Mouse (Mus musculus): ENCODE results near the gene Ticam1.

The Ticam1 gene

GRCm38 (mm10) chr17:56290388-56291170, 14.0 kb upstream of the Ticam1 start:
- peak; percentile 96 to 98 for DNase-seq (ENCODE audit: low spot score in 2 of 2)

GRCm38 (mm10) chr17:56289371-56290331, 13.1 kb upstream of the Ticam1 start:
- DNase-seq (ENCODE audit: low spot score in 2 of 2): peak; percentile 37 to 39

GRCm38 (mm10) chr17:56288866-56289265, 12.3 kb upstream of the Ticam1 start:
- no peak for DNase-seq (ENCODE audit: low spot score in 2 of 2)

- no peak for DNase-seq (ENCODE audit: low spot score in 2 of 2)
These were observed 11.2 kb upstream of the Ticam1 start for GRCm38 (mm10) chr17:56287830-56288229.

GRCm38 (mm10) chr17:56285995-56286394, 9.4 kb upstream of the Ticam1 start:
- DNase-seq (ENCODE audit: low spot score in 2 of 2): no peak

GRCm38 (mm10) chr17:56283316-56283715, 6.7 kb upstream of the Ticam1 start:
- DNase-seq (ENCODE audit: low spot score in 2 of 2): no peak

- DNase-seq (ENCODE audit: low spot score in 2 of 2): no peak
These were observed 6.2 kb upstream of the Ticam1 start for GRCm38 (mm10) chr17:56282802-56283201.

GRCm38 (mm10) chr17:56281193-56281592, 4.6 kb upstream of the Ticam1 start:
- no peak for DNase-seq (ENCODE audit: low spot score in 2 of 2)

GRCm38 (mm10) chr17:56279481-56280155, 3.0 kb upstream of the Ticam1 start:
- DNase-seq (ENCODE audit: low spot score in 2 of 2): no peak

- DNase-seq (ENCODE audit: low spot score in 2 of 2): no peak
These were observed 1.8 kb upstream of the Ticam1 start for GRCm38 (mm10) chr17:56278340-56278739.

GRCm38 (mm10) chr17:56277567-56277893, 944 bp upstream of the Ticam1 start:
- no peak for DNase-seq (ENCODE audit: low spot score in 2 of 2)

- DNase-seq (ENCODE audit: low spot score in 2 of 2): no peak
These were observed 625 bp downstream of the Ticam1 start for GRCm38 (mm10) chr17:56275842-56276480.

- DNase-seq (ENCODE audit: low spot score in 2 of 2): no peak
These were observed 2.6 kb downstream of the Ticam1 start for GRCm38 (mm10) chr17:56273986-56274385.

GRCm38 (mm10) chr17:56273482-56273881, 3.1 kb downstream of the Ticam1 start:
- no peak for DNase-seq (ENCODE audit: low spot score in 2 of 2)

- no peak for DNase-seq (ENCODE audit: low spot score in 2 of 2)
These were observed 3.9 kb downstream of the Ticam1 start for GRCm38 (mm10) chr17:56272644-56273043.

- no peak for DNase-seq (ENCODE audit: low spot score in 2 of 2)
These were observed 4.9 kb downstream of the Ticam1 start for GRCm38 (mm10) chr17:56271609-56272253.

GRCm38 (mm10) chr17:56269741-56270140, 6.8 kb downstream of the Ticam1 start:
- DNase-seq (ENCODE audit: low spot score in 2 of 2): no peak

- DNase-seq (ENCODE audit: low spot score in 2 of 2): peak; percentile 57 to 63
These were observed 7.4 kb downstream of the Ticam1 start for GRCm38 (mm10) chr17:56269153-56269630.

GRCm38 (mm10) chr17:56266271-56266670, 10.3 kb downstream of the Ticam1 start:
- DNase-seq (ENCODE audit: low spot score in 2 of 2): no peak

- DNase-seq (ENCODE audit: low spot score in 2 of 2): no peak
These were observed 10.7 kb downstream of the Ticam1 start for GRCm38 (mm10) chr17:56265869-56266268.

GRCm38 (mm10) chr17:56265011-56265410, 11.6 kb downstream of the Ticam1 start:
- no peak for DNase-seq (ENCODE audit: low spot score in 2 of 2)
